Mouse (Mus musculus) neural tube, embryonic 13.5 days (tissue): Measurements from ENCODE around the gene Kif23. TPM values are rescaled to one million over a fixed set of nuclear protein-coding genes. Genes with fewer than 3 reads are reported as not detected.
A peak's percentile ranks its signal among the peaks of the same experiment; 100 is the strongest.

Experiments used
- ATAC-seq: fragments of 200-750 bp; cut with Nextera tagmentation; 2 replicates; pipeline ENCODE4 v1.8.0; 2017; ENCODE audit warnings: low read depth, mild to moderate bottlenecking, moderate TSS enrichment, moderate library complexity
- H3K27ac ChIP-seq: fragments of 300-500 bp; sonication (generic); replicated peaks from 2 replicates; pipeline ENCODE4 v1.5.1; 2015; ENCODE audit warnings: moderate library complexity, mild to moderate bottlenecking, inconsistent platforms
- H3K27me3 ChIP-seq: fragments of 300-500 bp; sonication (generic); 2 replicates; pipeline ENCODE4 v1.6.1; 2015; ENCODE audit warnings: mild to moderate bottlenecking, inconsistent platforms
- H3K36me3 ChIP-seq: fragments of 300-500 bp; sonication (generic); 2 replicates; pipeline ENCODE4 v1.6.1; 2015; ENCODE audit warnings: mild to moderate bottlenecking, inconsistent platforms
- H3K4me1 ChIP-seq: fragments of 300-500 bp; sonication (generic); replicated peaks from 2 replicates; pipeline ENCODE4 v1.6.1; 2015; ENCODE audit warnings: inconsistent platforms
- H3K4me2 ChIP-seq: fragments of 300-500 bp; sonication (generic); 2 replicates; pipeline ENCODE4 v1.6.1; 2015; ENCODE audit warnings: inconsistent platforms, mild to moderate bottlenecking, moderate library complexity
- H3K4me3 ChIP-seq: fragments of 300-500 bp; sonication (generic); 2 replicates; pipeline ENCODE4 v1.5.1; 2015; ENCODE audit warnings: mild to moderate bottlenecking, inconsistent platforms
- H3K9ac ChIP-seq: fragments of 300-500 bp; sonication (generic); 2 replicates; pipeline ENCODE4 v1.6.1; 2015; ENCODE audit warnings: moderate library complexity, mild to moderate bottlenecking, inconsistent platforms
- H3K9me3 ChIP-seq: fragments of 300-500 bp; sonication (generic); 2 replicates; pipeline ENCODE4 v1.6.1; 2016; ENCODE audit warnings: inconsistent platforms
- WGBS: fragments of 180-500 bp; shearing (Covaris S2); methylation state at CpG from one replicate; pipeline ENCODE4 v1.1.7; 2015; 5-methylcytosine and 5-hydroxymethylcytosine counted together
- polyA plus RNA-seq: library from polyadenylated mRNA; unstranded; fragments of >200 nt; fragmentation: Nextera tagmentation; extraction: Ambion mirVana; gene quantifications from 2 replicates; pipeline ENCODE4 v1.2.1, GENCODE M21; 2015

Kif23 gene
- polyA plus RNA-seq, 1 experiment from 2014 or later: 19.7 TPM

DNA sequence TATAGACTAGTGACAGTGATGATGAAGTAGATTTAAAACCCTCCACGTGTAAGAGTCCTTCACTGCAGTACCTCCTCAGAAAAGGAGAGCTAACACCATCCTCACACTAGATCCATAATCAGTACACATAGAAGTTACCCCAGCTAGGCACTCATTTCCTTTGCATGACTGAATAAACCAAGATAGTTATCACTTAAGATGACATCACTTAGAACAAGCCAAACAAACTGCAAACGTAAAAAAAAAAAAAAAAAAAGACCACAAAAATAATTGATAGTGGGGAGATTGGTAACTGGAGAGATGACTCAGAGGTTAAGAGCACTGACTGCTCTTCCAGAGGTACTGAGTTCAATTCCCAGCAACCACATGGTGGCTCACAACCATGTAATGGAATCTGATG lies 13.2 kb downstream of the Kif23 start:
- Histone ChIP-seq H3K4me3 (no peak overlapping the region), H3K27ac (no peak overlapping the region), H3K9ac (no peak overlapping the region), H3K4me2 (no peak overlapping the region), H3K36me3 (peaks cover 19% of the 10 kb centered on the region), H3K27me3 (no peaks in the 10 kb centered on the region), H3K9me3 (no peaks in the 10 kb centered on the region), H3K4me1 (no peaks in the 10 kb centered on the region)
- no peak for ATAC-seq
- 81% methylated on average over 2 of the region's 2 CpGs for WGBS

DNA sequence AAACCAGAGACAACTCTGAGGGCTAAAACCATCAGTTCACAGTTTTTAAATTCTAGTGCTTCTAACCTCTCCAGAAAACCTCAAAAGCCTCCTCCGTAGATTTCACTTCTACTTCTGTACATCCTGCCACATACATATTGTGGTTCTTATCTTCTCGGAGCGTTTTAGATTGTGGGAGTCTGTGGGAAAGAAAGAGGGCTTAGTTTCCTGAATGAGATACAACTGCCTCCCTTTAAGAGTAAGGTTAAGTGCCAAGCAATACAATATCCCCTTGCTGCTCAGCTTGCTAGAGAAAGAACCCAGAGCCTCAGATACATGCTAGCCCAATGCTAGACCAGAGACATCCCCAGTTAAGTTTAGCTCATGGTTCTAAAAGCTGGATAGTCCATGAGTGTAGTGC lies 14.6 kb downstream of the Kif23 start:
- ATAC-seq: no peak
- H3K4me3 ChIP-seq: no peak overlapping the region
- WGBS: 97% methylated on average over 3 of the region's 3 CpGs
- H3K27ac ChIP-seq: no peak overlapping the region
- no peaks in the 10 kb centered on the region for H3K4me1 ChIP-seq
- H3K36me3 ChIP-seq: peaks cover 22% of the 10 kb centered on the region
- no peak overlapping the region for H3K4me2 ChIP-seq
- H3K9ac ChIP-seq: no peak overlapping the region
- no peaks in the 10 kb centered on the region for H3K9me3 ChIP-seq
- H3K27me3 ChIP-seq: no peaks in the 10 kb centered on the region

DNA sequence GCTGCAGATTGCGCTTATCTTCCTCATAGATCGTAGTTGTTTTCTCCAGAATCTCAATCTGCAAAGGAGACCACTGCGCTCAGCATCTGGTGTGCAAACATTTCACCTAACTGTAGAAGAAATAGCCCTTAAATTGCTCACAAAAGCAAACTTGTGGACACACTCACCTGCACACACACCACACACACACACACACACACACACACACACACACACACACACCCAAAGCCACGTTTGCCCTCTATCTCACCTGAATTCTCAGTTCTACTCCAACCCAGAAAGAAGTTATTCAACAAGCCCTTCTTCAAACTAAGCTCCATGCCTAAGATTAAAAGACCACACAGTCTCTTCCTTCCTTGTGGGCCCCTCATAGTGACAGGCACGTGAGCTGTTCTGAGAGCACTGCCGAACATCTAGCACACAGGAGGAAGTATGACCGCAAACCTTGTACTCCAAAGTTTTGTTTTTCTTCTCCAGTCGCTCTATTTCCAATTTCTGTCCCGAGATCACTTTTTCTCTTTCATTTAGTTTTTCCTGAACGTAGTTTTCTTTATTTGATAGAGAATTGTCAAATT lies 21.4 kb downstream of the Kif23 start:
- H3K36me3 ChIP-seq: peaks cover 15% of the 10 kb centered on the region; the same call in 1 of the 2 replicates
- no peak overlapping the region for H3K27ac ChIP-seq
- no peak overlapping the region for H3K4me2 ChIP-seq
- no peak overlapping the region for H3K9ac ChIP-seq
- WGBS: 93% methylated on average over 10 of the region's 10 CpGs
- H3K27me3 ChIP-seq: no peaks in the 10 kb centered on the region
- no peaks in the 10 kb centered on the region for H3K9me3 ChIP-seq
- H3K4me3 ChIP-seq: no peak overlapping the region
- H3K4me1 ChIP-seq: no peaks in the 10 kb centered on the region
- no peak for ATAC-seq

DNA sequence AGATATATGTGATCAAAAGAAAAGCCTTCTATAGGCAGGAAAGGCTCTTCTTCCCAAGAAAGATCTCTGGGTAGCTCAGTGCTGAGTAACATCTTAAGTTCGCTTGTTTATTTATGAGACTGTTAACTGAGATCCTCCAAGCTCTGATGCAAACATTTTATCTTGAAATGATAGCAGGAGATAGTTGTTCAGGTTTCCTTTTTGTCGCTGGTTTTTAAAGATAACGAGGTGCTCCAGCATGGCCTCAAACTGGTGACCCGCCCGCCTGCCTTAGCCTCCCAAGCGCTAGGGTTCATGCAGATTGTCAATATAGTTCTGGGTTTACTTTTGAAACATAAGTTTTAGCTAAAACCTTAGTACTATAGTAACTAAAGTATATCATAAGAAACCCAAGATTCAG lies 26.2 kb downstream of the Kif23 start:
- ATAC-seq: no peak
- H3K36me3 ChIP-seq: peaks cover 9% of the 10 kb centered on the region; the same call in 1 of the 2 replicates
- no peak overlapping the region for H3K4me2 ChIP-seq
- no peak overlapping the region for H3K27ac ChIP-seq
- H3K4me3 ChIP-seq: no peak overlapping the region
- 95% methylated on average over 6 of the region's 6 CpGs for WGBS
- no peak overlapping the region for H3K9ac ChIP-seq
- no peaks in the 10 kb centered on the region for H3K27me3 ChIP-seq
- H3K9me3 ChIP-seq: no peaks in the 10 kb centered on the region
- peaks cover 2% of the 10 kb centered on the region; the same call in 1 of the 2 replicates for H3K4me1 ChIP-seq

DNA sequence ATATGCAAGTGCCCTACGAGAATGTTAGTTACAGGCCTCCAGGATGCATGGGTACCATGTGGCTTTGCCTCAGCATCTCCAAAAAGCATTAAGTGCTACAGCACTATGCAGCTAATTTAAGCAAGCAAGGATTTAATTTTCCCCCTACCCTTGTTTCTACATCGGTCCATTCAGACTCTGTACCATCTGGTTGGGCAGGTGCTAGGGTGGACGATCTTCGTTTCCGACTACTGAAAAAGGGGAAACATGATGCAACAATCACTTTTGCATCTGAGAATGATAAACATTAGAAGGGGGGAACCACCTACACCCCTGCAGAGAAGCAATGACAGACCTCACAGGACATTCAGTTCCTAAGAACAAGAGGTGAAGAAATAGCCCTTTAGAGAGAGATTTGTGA lies 27.1 kb downstream of the Kif23 start:
- Histone ChIP-seq H3K36me3 (peaks cover 5% of the 10 kb centered on the region; the same call in 1 of the 2 replicates), H3K9ac (no peak overlapping the region), H3K4me2 (no peak overlapping the region), H3K27me3 (no peaks in the 10 kb centered on the region), H3K27ac (no peak overlapping the region), H3K4me3 (no peak overlapping the region), H3K9me3 (no peaks in the 10 kb centered on the region), H3K4me1 (peaks cover 7% of the 10 kb centered on the region; the same call in 1 of the 2 replicates)
- ATAC-seq: no peak
- WGBS: 96% methylated on average over 5 of the region's 5 CpGs

- Histone ChIP-seq H3K9ac (no peak overlapping the region), H3K4me2 (no peak overlapping the region), H3K27me3 (no peaks in the 10 kb centered on the region), H3K27ac (no peak overlapping the region), H3K36me3 (peaks cover 13% of the 10 kb centered on the region), H3K4me3 (no peak overlapping the region), H3K4me1 (peaks cover 22% of the 10 kb centered on the region), H3K9me3 (no peaks in the 10 kb centered on the region)
- WGBS: 95% methylated on average over 6 of the region's 6 CpGs
- ATAC-seq: no peak
Measured at GRCm38 (mm10) chr9:61917436-61917835, 29.1 kb downstream of the Kif23 start.

DNA sequence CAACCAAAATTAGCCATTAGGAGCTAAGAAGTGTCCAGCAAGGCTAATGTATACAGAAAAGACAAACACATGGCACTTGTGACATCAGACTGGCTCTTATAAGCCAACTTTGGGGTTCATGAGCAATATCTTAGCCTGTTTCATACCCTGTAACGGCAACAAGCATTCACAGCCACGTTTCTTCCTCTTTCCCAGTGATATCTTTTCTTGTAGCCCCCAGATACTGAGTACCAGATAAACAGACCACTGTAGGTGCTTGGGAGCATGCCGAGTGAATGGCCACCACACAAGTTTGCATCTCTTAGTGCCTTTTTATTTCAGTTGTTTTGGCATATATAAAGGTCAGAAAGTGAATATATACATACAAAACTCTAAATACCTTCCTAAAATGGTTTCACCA lies 29.6 kb downstream of the Kif23 start:
- Histone ChIP-seq H3K27me3 (no peaks in the 10 kb centered on the region), H3K9ac (no peak overlapping the region), H3K9me3 (no peaks in the 10 kb centered on the region), H3K4me3 (no peak overlapping the region), H3K27ac (no peak overlapping the region), H3K36me3 (peaks cover 14% of the 10 kb centered on the region), H3K4me1 (peaks cover 26% of the 10 kb centered on the region), H3K4me2 (no peak overlapping the region)
- 90% methylated on average over 3 of the region's 3 CpGs for WGBS
- no peak for ATAC-seq

- peak overlapping the region; percentile 74 for H3K9ac ChIP-seq
Measured at GRCm38 (mm10) chr9:61915393-61916005, 31.1 kb downstream of the Kif23 start.

DNA sequence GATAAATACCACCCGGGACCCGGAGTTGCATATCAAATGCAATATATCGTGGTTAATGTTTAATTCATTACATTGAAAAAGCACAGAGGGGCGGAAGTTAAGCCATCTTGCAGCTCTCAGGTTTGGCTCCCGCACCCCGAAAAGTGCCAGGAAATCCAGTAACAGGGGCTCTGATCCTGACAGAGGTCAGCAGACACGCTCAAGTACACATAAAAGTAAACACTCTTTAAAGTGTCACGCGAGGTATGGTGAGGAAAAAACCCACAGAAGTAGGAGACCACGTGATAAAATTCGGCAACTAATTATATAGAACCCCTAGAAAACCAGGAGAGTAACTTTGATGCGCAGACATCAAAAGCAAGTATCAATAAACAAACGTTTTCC lies 31.7 kb downstream of the Kif23 start:
- Histone ChIP-seq H3K4me2 (peak overlapping the region; percentile 95), H3K36me3 (peaks cover 27% of the 10 kb centered on the region), H3K4me3 (peak overlapping the region; percentile 97), H3K4me1 (peaks cover 33% of the 10 kb centered on the region), H3K9me3 (no peaks in the 10 kb centered on the region), H3K9ac (peak overlapping the region; percentile 74), H3K27me3 (no peaks in the 10 kb centered on the region), H3K27ac (peak overlapping the region; percentile 95)
- peak; percentile 25; the same call in 1 of the 2 replicates for ATAC-seq
- 5% methylated on average over 13 of the region's 13 CpGs for WGBS

More at GRCm38 (mm10) chr9:61915393-61916005, 31.1 kb downstream of the Kif23 start:
- Histone ChIP-seq H3K36me3 (peaks cover 27% of the 10 kb centered on the region), H3K4me2 (peak overlapping the region; percentile 95), H3K27me3 (no peaks in the 10 kb centered on the region), H3K27ac (peak overlapping the region; percentile 95), H3K9me3 (no peaks in the 10 kb centered on the region), H3K4me1 (peaks cover 33% of the 10 kb centered on the region), H3K4me3 (peak overlapping the region; percentile 97)
- WGBS: 45% methylated on average over 4 of the region's 4 CpGs
- ATAC-seq: no peak

GRCm38 (mm10) chr9:61914203-61914916 lies 32.2 kb downstream of the Kif23 start, which contains the start of gene Rplp1:
Gene Rplp1 (minus strand): TSS chr9:61914542.
- Histone ChIP-seq H3K4me3 (peak within 1 kb of the TSS; percentile 97), H3K4me2 (peak within 1 kb of the TSS; percentile 95), H3K27me3 (no peaks in the 10 kb centered on the region), H3K27ac (peak within 1 kb of the TSS; percentile 95), H3K36me3 (peaks cover 27% of the 10 kb centered on the region), H3K4me1 (peaks cover 33% of the 10 kb centered on the region), H3K9me3 (no peaks in the 10 kb centered on the region), H3K9ac (peak within 1 kb of the TSS; percentile 93)
- WGBS: under 1% methylated on average over 70 of the region's 70 CpGs
- peak; percentile 95 for ATAC-seq

- H3K4me1 ChIP-seq: peaks cover 33% of the 10 kb centered on the region
- ATAC-seq: no peak
- no peaks in the 10 kb centered on the region for H3K9me3 ChIP-seq
- no peaks in the 10 kb centered on the region for H3K27me3 ChIP-seq
- H3K4me3 ChIP-seq: no peak overlapping the region
- 57% methylated on average over 6 of the region's 6 CpGs for WGBS
- peaks cover 27% of the 10 kb centered on the region for H3K36me3 ChIP-seq
- no peak overlapping the region for H3K4me2 ChIP-seq
- no peak overlapping the region for H3K9ac ChIP-seq
- no peak overlapping the region for H3K27ac ChIP-seq
Measured at GRCm38 (mm10) chr9:61911300-61912128, 35.1 kb downstream of the Kif23 start.
